Mouse (Mus musculus) stomach, postnatal 0 days (tissue): Measurements from ENCODE around the gene Map4k1.

Experiments used
- CTCF ChIP-seq: IDR thresholded peaks from 2 replicates; pipeline ENCODE4 v1.5.1; 2016; ENCODE audit warnings: antibody characterized with exemption, low read depth, mild to moderate bottlenecking, moderate library complexity
- EP300 ChIP-seq: optimal IDR thresholded peaks from 2 replicates; pipeline ENCODE3; 2016; ENCODE audit warnings: antibody characterized with exemption

DNA sequence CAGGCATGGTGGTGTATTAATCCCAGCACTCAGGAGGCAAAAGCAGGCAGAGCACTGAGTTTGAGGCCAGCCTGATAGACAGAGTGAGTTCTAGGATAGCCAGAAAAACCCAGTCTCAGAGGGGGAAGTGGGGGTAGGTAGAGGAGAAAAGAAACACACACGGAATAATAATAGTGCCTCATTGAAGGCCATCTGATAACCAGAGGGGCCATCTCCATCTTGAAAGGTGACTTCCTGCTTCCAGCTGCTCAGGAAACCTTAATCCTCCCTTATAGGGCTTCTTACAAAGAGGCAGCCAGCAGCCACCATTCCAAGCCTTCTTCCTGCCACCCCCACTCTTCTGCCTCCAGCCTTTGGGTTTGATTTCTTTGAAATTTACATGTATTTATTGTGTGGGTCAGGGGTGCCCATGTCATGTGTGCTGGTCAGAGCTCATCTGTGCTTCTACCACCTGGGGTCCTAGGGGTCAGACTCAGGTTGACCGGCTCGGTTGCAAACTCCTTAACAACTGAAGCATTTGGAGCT, 18.4 kb upstream of the Map4k1 start:
- TF ChIP-seq CTCF: no peak
- TF ChIP-seq EP300: no peak
